Mouse (Mus musculus): Measurements from ENCODE around the gene Ccdc9. TPM values are rescaled to one million over a fixed set of nuclear protein-coding genes. Genes with fewer than 3 reads are reported as not detected.
A peak's percentile ranks its signal among the peaks of the same experiment; 100 is the strongest.

Ccdc9 gene
- polyA plus RNA-seq, 1 experiment = 143 TPM

- Histone ChIP-seq H3K4me1 (ENCODE audit: control insufficient read depth, insufficient read depth, low read length) (peaks cover 11% of the 10 kb centered on the region), H3K4me3 (ENCODE audit: insufficient read depth, low read length) (peak overlapping the region; percentile 63), H3K27ac (ENCODE audit: insufficient read depth, low read depth, low read length) (peak overlapping the region; percentile 55)
- TF ChIP-seq POLR2A (IDR thresholded peaks at IDR 0.05; ENCODE audit: borderline replicate concordance, low read depth, low read length) (no peak), CTCF (IDR thresholded peaks at IDR 0.05; ENCODE audit: low read depth, low read length) (0 out of 2 replicates have a peak, but pooled peaks have one; percentile 37)
These were observed 27.7 kb upstream of the Ccdc9 start for GRCm38 (mm10) chr7:16314221-16314775.

GRCm38 (mm10) chr7:16313481-16314220 is 27.1 kb upstream of the Ccdc9 start:
- peak overlapping the region; percentile 99 for H3K4me3 ChIP-seq (ENCODE audit: insufficient read depth, low read length)
- peaks cover 15% of the 10 kb centered on the region for H3K4me1 ChIP-seq (ENCODE audit: control insufficient read depth, insufficient read depth, low read length)
- no peak; the same call in 1 of the 2 replicates for TF ChIP-seq CTCF (IDR thresholded peaks at IDR 0.05; ENCODE audit: low read depth, low read length)
- peak; percentile 94 for TF ChIP-seq POLR2A (IDR thresholded peaks at IDR 0.05; ENCODE audit: borderline replicate concordance, low read depth, low read length)
- peak overlapping the region; percentile 97 for H3K27ac ChIP-seq (ENCODE audit: insufficient read depth, low read depth, low read length)

- TF ChIP-seq CTCF (IDR thresholded peaks at IDR 0.05; ENCODE audit: low read depth, low read length) (no peak), POLR2A (IDR thresholded peaks at IDR 0.05; ENCODE audit: borderline replicate concordance, low read depth, low read length) (no peak; the same call in 1 of the 2 replicates)
- Histone ChIP-seq H3K27ac (ENCODE audit: insufficient read depth, low read depth, low read length) (peak overlapping the region; percentile 97), H3K4me3 (ENCODE audit: insufficient read depth, low read length) (peak overlapping the region; percentile 99), H3K4me1 (ENCODE audit: control insufficient read depth, insufficient read depth, low read length) (peaks cover 17% of the 10 kb centered on the region)
These were observed 26.2 kb upstream of the Ccdc9 start for GRCm38 (mm10) chr7:16312672-16313311.

- Histone ChIP-seq H3K27ac (ENCODE audit: insufficient read depth, low read depth, low read length) (peak overlapping the region; percentile 97), H3K4me1 (ENCODE audit: control insufficient read depth, insufficient read depth, low read length) (peaks cover 23% of the 10 kb centered on the region), H3K4me3 (ENCODE audit: insufficient read depth, low read length) (peak overlapping the region; percentile 99)
- no peak for TF ChIP-seq CTCF (IDR thresholded peaks at IDR 0.05; ENCODE audit: low read depth, low read length)
- TF ChIP-seq POLR2A (IDR thresholded peaks at IDR 0.05; ENCODE audit: borderline replicate concordance, low read depth, low read length) = no peak
These were observed 25.5 kb upstream of the Ccdc9 start for GRCm38 (mm10) chr7:16312011-16312671.

GRCm38 (mm10) chr7:16311453-16312004 is 24.9 kb upstream of the Ccdc9 start:
- no peak for TF ChIP-seq CTCF (IDR thresholded peaks at IDR 0.05; ENCODE audit: low read depth, low read length)
- TF ChIP-seq POLR2A (IDR thresholded peaks at IDR 0.05; ENCODE audit: borderline replicate concordance, low read depth, low read length) = no peak
- Histone ChIP-seq H3K4me1 (ENCODE audit: control insufficient read depth, insufficient read depth, low read length) (peaks cover 28% of the 10 kb centered on the region), H3K27ac (ENCODE audit: insufficient read depth, low read depth, low read length) (peak overlapping the region; percentile 97), H3K4me3 (ENCODE audit: insufficient read depth, low read length) (peak overlapping the region; percentile 99)

GRCm38 (mm10) chr7:16310521-16311452 is 24.2 kb upstream of the Ccdc9 start:
- Histone ChIP-seq H3K4me1 (ENCODE audit: control insufficient read depth, insufficient read depth, low read length) (peaks cover 35% of the 10 kb centered on the region), H3K27ac (ENCODE audit: insufficient read depth, low read depth, low read length) (peak overlapping the region; percentile 97), H3K4me3 (ENCODE audit: insufficient read depth, low read length) (peak overlapping the region; percentile 99)
- no peak for TF ChIP-seq CTCF (IDR thresholded peaks at IDR 0.05; ENCODE audit: low read depth, low read length)
- no peak for TF ChIP-seq POLR2A (IDR thresholded peaks at IDR 0.05; ENCODE audit: borderline replicate concordance, low read depth, low read length)

GRCm38 (mm10) chr7:16310020-16310520 is 23.5 kb upstream of the Ccdc9 start:
- Histone ChIP-seq H3K27ac (ENCODE audit: insufficient read depth, low read depth, low read length) (peak overlapping the region; percentile 97), H3K4me3 (ENCODE audit: insufficient read depth, low read length) (peak overlapping the region; percentile 99), H3K4me1 (ENCODE audit: control insufficient read depth, insufficient read depth, low read length) (peaks cover 33% of the 10 kb centered on the region)
- TF ChIP-seq CTCF (IDR thresholded peaks at IDR 0.05; ENCODE audit: low read depth, low read length) = peak; percentile 37
- no peak for TF ChIP-seq POLR2A (IDR thresholded peaks at IDR 0.05; ENCODE audit: borderline replicate concordance, low read depth, low read length)

GRCm38 (mm10) chr7:16309318-16310019 is 22.9 kb upstream of the Ccdc9 start:
- Histone ChIP-seq H3K27ac (ENCODE audit: insufficient read depth, low read depth, low read length) (peak overlapping the region; percentile 96), H3K4me1 (ENCODE audit: control insufficient read depth, insufficient read depth, low read length) (peaks cover 29% of the 10 kb centered on the region), H3K4me3 (ENCODE audit: insufficient read depth, low read length) (peak overlapping the region; percentile 97)
- no peak for TF ChIP-seq CTCF (IDR thresholded peaks at IDR 0.05; ENCODE audit: low read depth, low read length)
- TF ChIP-seq POLR2A (IDR thresholded peaks at IDR 0.05; ENCODE audit: borderline replicate concordance, low read depth, low read length) = no peak; the same call in 1 of the 2 replicates
